Mouse (Mus musculus): ENCODE data around the gene Triobp. TPM values are rescaled to one million over a fixed set of nuclear protein-coding genes. Genes with fewer than 3 reads are reported as not detected.
A peak's percentile ranks its signal among the peaks of the same experiment; 100 is the strongest.

Triobp gene
- total RNA-seq, 1 experiment: 30.6 TPM

DNA sequence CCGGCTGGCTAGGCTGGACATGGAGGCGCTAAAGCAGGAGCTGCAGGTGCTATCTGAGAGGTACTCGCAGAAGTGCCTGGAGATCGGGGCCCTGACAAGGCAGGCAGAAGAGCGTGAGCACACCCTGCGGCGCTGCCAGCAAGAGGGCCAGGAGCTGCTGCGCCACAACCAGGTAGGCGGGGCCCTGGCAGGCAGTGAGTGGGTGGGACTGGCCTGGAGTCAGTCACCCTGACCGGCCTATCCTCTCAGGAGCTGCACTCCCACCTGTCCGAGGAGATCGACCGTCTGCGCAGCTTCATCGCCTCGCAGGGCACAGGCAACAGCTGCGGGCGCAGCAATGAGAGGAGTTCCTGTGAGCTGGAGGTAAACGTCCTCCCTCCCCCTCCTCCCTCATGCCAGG is 54.5 kb downstream of the Triobp start:
- no peak overlapping the region for H3K27ac ChIP-seq (ENCODE audit: insufficient read depth, low read depth, low read length, poor library complexity, severe bottlenecking)
- H3K4me1 ChIP-seq (ENCODE audit: control insufficient read depth in 2 of 2, insufficient read depth in 2 of 2, low read length in 2 of 2, poor library complexity in 1 of 2): peaks cover 0 to 9% of the 10 kb centered on the region in 2 experiments; a peak in 2 of 4 replicates
- TF ChIP-seq HCFC1 (IDR thresholded peaks at IDR 0.05; ENCODE audit: borderline replicate concordance, insufficient read depth, low read length) (no peak), ZNF384 (IDR thresholded peaks at IDR 0.05; ENCODE audit: low read depth, low read length) (no peak), CHD2 (IDR thresholded peaks at IDR 0.05; ENCODE audit: low read depth, low read length) (no peak), ZC3H11A (IDR thresholded peaks at IDR 0.05; ENCODE audit: borderline replicate concordance, low read depth, low read length) (no peak), MAFK (IDR thresholded peaks at IDR 0.05; ENCODE audit: insufficient read depth, low read depth, low read length) (no peak)
- in situ Hi-C loops (cut with MboI; ENCODE audit: low sequenced_read_pairs in 2 of 2, unreplicated experiment in 2 of 2): no loop called here
- H3K9me3 ChIP-seq (ENCODE audit: control insufficient read depth, insufficient read depth, low read depth, low read length): no peaks in the 10 kb centered on the region
- DNase-seq (ENCODE audit: low read depth, low spot score): no peak
- H3K9ac ChIP-seq (ENCODE audit: insufficient read depth, low read depth, low read length, poor library complexity, severe bottlenecking): no peak overlapping the region
- H3K4me3 ChIP-seq (ENCODE audit: insufficient read depth in 1 of 2, low read depth in 1 of 2, low read length in 2 of 2, poor library complexity in 1 of 2, severe bottlenecking in 1 of 2): no peak overlapping the region
- H3K36me3 ChIP-seq (ENCODE audit: control insufficient read depth, insufficient read depth, low read length, poor library complexity, severe bottlenecking): peaks cover 15% of the 10 kb centered on the region; the same call in 1 of the 2 replicates

DNA sequence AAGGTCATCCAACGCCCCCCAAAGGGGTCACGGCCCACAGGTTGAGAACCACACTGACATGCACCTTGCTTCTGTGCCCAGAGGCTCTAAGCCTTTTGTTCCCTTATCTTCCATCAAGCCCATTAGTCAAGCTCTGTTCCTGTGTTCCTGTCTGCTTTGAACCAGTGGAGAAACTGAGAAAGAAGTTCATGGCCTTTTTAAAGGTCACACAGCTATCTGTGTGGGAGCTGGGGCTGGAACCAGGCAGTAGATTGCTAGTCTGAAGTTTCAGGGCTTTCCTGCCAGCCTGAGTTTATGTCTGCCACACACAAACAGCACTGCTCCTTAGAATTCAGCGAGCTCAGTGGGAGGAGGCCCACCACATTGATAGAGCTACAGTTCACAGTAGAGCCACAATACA is 55.6 kb downstream of the Triobp start:
- peak; percentile 33; the same call in 1 of the 2 replicates for TF ChIP-seq CHD2 (IDR thresholded peaks at IDR 0.05; ENCODE audit: low read depth, low read length)
- TF ChIP-seq ZNF384 (IDR thresholded peaks at IDR 0.05; ENCODE audit: low read depth, low read length): no peak
- no peak for TF ChIP-seq HCFC1 (IDR thresholded peaks at IDR 0.05; ENCODE audit: borderline replicate concordance, insufficient read depth, low read length)
- no peak for TF ChIP-seq ZC3H11A (IDR thresholded peaks at IDR 0.05; ENCODE audit: borderline replicate concordance, low read depth, low read length)
- no peak for TF ChIP-seq MAFK (IDR thresholded peaks at IDR 0.05; ENCODE audit: insufficient read depth, low read depth, low read length)
- DNase-seq (ENCODE audit: low read depth, low spot score): no peak
- no peak overlapping the region for H3K9ac ChIP-seq (ENCODE audit: insufficient read depth, low read depth, low read length, poor library complexity, severe bottlenecking)
- H3K4me3 ChIP-seq (ENCODE audit: insufficient read depth in 1 of 2, low read depth in 1 of 2, low read length in 2 of 2, poor library complexity in 1 of 2, severe bottlenecking in 1 of 2): no peak overlapping the region
- H3K9me3 ChIP-seq (ENCODE audit: control insufficient read depth, insufficient read depth, low read depth, low read length): no peaks in the 10 kb centered on the region
- H3K4me1 ChIP-seq (ENCODE audit: control insufficient read depth in 2 of 2, insufficient read depth in 2 of 2, low read length in 2 of 2, poor library complexity in 1 of 2): peaks cover 0 to 6% of the 10 kb centered on the region in 2 experiments; a peak in 2 of 4 replicates
- H3K27ac ChIP-seq (ENCODE audit: insufficient read depth, low read depth, low read length, poor library complexity, severe bottlenecking): no peak overlapping the region
- in situ Hi-C loops (cut with MboI; ENCODE audit: low sequenced_read_pairs in 2 of 2, unreplicated experiment in 2 of 2): no loop called here
- H3K36me3 ChIP-seq (ENCODE audit: control insufficient read depth, insufficient read depth, low read length, poor library complexity, severe bottlenecking): peaks cover 15% of the 10 kb centered on the region; the same call in 1 of the 2 replicates

DNA sequence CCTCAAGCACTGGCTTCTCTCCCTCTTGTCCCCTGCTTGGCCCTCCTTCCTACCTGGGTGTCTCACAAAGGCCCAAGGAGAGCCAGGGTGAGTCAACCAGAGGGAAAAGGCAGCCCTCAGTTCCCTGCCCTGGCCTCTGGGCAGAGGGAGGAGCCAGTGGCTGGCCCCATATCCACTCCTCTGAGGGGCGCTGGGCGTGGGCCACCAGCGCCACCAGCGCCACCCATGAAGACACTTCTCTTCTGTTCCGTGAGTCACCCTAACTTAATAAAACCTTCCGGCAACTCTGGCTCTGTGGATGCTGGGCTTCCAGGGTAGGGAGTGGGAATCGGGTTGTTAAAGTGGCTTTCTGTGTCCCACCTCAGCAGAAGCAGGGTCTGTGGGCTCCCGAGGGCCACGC is 58.1 kb downstream of the Triobp start:
- no peak for DNase-seq (ENCODE audit: low read depth, low spot score)
- Histone ChIP-seq H3K4me3 (ENCODE audit: insufficient read depth in 1 of 2, low read depth in 1 of 2, low read length in 2 of 2, poor library complexity in 1 of 2, severe bottlenecking in 1 of 2) (no peak overlapping the region), H3K4me1 (ENCODE audit: control insufficient read depth in 2 of 2, insufficient read depth in 2 of 2, low read length in 2 of 2, poor library complexity in 1 of 2) (peaks cover 0 to 8% of the 10 kb centered on the region in 2 experiments; a peak in 2 of 4 replicates), H3K9ac (ENCODE audit: insufficient read depth, low read depth, low read length, poor library complexity, severe bottlenecking) (no peak overlapping the region), H3K27ac (ENCODE audit: insufficient read depth, low read depth, low read length, poor library complexity, severe bottlenecking) (0 out of 2 replicates have a peak overlapping the region, but pooled peaks have one; percentile 14), H3K36me3 (ENCODE audit: control insufficient read depth, insufficient read depth, low read length, poor library complexity, severe bottlenecking) (peaks cover 10% of the 10 kb centered on the region; the same call in 1 of the 2 replicates), H3K9me3 (ENCODE audit: control insufficient read depth, insufficient read depth, low read depth, low read length) (no peaks in the 10 kb centered on the region)
- in situ Hi-C loops (cut with MboI; ENCODE audit: low sequenced_read_pairs in 2 of 2, unreplicated experiment in 2 of 2): no loop called here
- TF ChIP-seq ZC3H11A (IDR thresholded peaks at IDR 0.05; ENCODE audit: borderline replicate concordance, low read depth, low read length): no peak
- TF ChIP-seq CHD2 (IDR thresholded peaks at IDR 0.05; ENCODE audit: low read depth, low read length): no peak
- no peak for TF ChIP-seq ZNF384 (IDR thresholded peaks at IDR 0.05; ENCODE audit: low read depth, low read length)
- TF ChIP-seq HCFC1 (IDR thresholded peaks at IDR 0.05; ENCODE audit: borderline replicate concordance, insufficient read depth, low read length): no peak
- TF ChIP-seq MAFK (IDR thresholded peaks at IDR 0.05; ENCODE audit: insufficient read depth, low read depth, low read length): no peak

DNA sequence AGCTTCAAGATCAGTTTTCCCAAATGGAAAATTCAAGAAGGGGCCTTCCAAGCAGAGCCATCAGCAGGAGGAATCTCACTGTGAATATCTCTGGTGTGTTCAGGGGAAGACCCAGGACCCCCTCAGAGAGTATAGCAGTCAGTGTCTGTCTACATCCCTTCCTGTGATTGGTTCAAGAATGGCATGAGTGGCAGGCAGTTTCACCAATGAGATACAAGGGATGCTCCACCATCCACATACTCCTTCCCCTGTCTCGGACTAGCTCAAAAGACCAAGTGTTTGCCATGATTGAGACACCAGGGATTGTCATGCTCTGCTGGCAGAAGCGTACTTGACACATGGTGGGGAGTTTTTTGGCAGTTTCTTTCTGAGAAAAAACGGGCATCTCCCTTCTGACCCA is 59.1 kb downstream of the Triobp start:
- Histone ChIP-seq H3K4me3 (ENCODE audit: insufficient read depth in 1 of 2, low read depth in 1 of 2, low read length in 2 of 2, poor library complexity in 1 of 2, severe bottlenecking in 1 of 2) (no peak overlapping the region), H3K9ac (ENCODE audit: insufficient read depth, low read depth, low read length, poor library complexity, severe bottlenecking) (no peak overlapping the region), H3K4me1 (ENCODE audit: control insufficient read depth in 2 of 2, insufficient read depth in 2 of 2, low read length in 2 of 2, poor library complexity in 1 of 2) (peaks cover 0 to 8% of the 10 kb centered on the region in 2 experiments; a peak in 2 of 4 replicates), H3K36me3 (ENCODE audit: control insufficient read depth, insufficient read depth, low read length, poor library complexity, severe bottlenecking) (peaks cover 10% of the 10 kb centered on the region; the same call in 1 of the 2 replicates), H3K9me3 (ENCODE audit: control insufficient read depth, insufficient read depth, low read depth, low read length) (no peaks in the 10 kb centered on the region), H3K27ac (ENCODE audit: insufficient read depth, low read depth, low read length, poor library complexity, severe bottlenecking) (no peak overlapping the region)
- TF ChIP-seq ZC3H11A (IDR thresholded peaks at IDR 0.05; ENCODE audit: borderline replicate concordance, low read depth, low read length) (no peak), CHD2 (IDR thresholded peaks at IDR 0.05; ENCODE audit: low read depth, low read length) (peak; percentile 88), HCFC1 (IDR thresholded peaks at IDR 0.05; ENCODE audit: borderline replicate concordance, insufficient read depth, low read length) (no peak)
- in situ Hi-C loops (cut with MboI; ENCODE audit: low sequenced_read_pairs in 2 of 2, unreplicated experiment in 2 of 2): no loop called here
- peak; percentile 72 for DNase-seq (ENCODE audit: low read depth, low spot score)

Measured in ES-E14 (cell line).